Mouse (Mus musculus) megakaryocyte, embryonic 14.5 days (primary cell): ENCODE results near the gene Ptprn.

Experiments used
- FLI1 ChIP-seq: IDR thresholded peaks from 2 replicates; pipeline ENCODE4 v1.6.1; 2012; ENCODE audit warnings: low read length, inconsistent platforms, mixed read lengths
- GATA1 ChIP-seq: IDR thresholded peaks from 3 replicates; pipeline ENCODE4 v1.6.1; 2012; ENCODE audit warnings: mixed read lengths, low read length, inconsistent platforms, borderline replicate concordance

DNA sequence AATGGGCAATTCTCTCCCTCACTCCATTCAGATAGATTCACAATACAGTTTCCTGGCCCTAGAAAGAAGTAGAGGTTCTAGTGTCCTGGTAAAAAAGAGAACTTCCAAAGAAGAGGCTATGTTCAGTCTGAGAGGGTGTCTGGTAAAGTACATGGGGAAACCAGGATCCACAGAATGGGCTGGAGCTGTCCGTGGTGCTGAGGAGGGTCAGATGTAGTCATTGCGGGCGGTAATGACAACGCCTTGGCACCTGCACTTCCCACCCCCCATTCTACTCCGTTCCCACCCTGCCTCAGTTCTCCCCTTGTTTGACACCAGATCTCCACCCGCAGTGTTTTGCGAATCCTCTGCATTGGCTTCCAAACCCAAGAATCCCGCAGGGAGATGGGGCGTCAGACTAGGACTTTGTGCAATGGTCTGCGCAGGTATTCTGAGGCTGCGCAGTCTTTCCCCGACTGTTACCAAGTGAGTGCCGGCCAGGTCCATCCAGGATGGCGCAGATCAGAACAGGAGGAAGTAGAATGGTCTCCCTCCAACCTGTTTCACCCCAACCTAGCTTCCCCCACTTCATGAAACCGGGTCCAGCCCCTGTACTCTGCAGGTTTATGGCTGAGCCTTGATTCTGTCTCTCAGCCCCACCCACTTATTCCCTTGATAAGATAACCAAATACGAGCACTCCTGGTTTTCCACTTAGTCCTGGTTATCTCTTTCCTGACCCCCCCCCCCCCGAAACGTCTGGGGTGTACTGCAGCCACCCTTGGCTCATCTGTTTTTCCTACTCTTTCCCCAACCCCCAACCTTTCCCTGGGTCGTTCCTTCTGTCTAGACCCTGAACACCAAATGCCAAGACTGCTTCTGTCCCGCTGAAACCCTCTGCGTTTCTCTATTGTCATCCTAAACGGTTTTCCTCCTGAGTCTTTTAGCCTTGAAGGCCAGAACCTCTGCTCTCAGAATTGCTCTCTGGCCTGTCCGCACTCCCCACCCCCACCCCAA, 13.2 kb upstream of the Ptprn start:
- no peak for TF ChIP-seq GATA1
- TF ChIP-seq FLI1, result no peak
